Mouse (Mus musculus) G1E (cell line): Measurements from ENCODE around the gene Smpd3. TPM values are rescaled to one million over a fixed set of nuclear protein-coding genes. Genes with fewer than 3 reads are reported as not detected.
"Not testable (repeated sequence)": the region's sequence is repeated elsewhere in the genome, so short reads cannot be mapped to it uniquely, and the experiment has no call there.

ENCODE experiments used
- ATAC-seq: 2 replicates; pipeline ENCODE4 v1.8.0; 2016; ENCODE audit warnings: mild to moderate bottlenecking; ENCODE audit not compliant: insufficient number of reproducible peaks, poor library complexity, low FRiP score, severe bottlenecking; ENCODE audit errors: extremely low read depth
- DNase-seq: peaks from one replicate; pipeline ENCODE4 v3.0.0; 2012; ENCODE audit warnings: low spot score
- H3K27me3 ChIP-seq: 2 replicates; pipeline ENCODE4 v1.6.1; 2012; ENCODE audit warnings: mild to moderate bottlenecking, low read length, inconsistent platforms; ENCODE audit not compliant: insufficient read depth
- H3K36me3 ChIP-seq: replicated peaks from 2 replicates; pipeline ENCODE3; 2012; ENCODE audit warnings: mild to moderate bottlenecking, inconsistent platforms
- H3K4me1 ChIP-seq: 2 replicates; pipeline ENCODE4 v1.6.1; 2012; ENCODE audit warnings: low read depth, low read length, inconsistent platforms, mixed read lengths; ENCODE audit not compliant: insufficient read depth
- H3K4me3 ChIP-seq: 2 replicates; pipeline ENCODE4 v1.5.1; 2012; ENCODE audit warnings: low read depth, mild to moderate bottlenecking, inconsistent platforms, low read length, moderate library complexity, mixed read lengths
- H3K9me3 ChIP-seq: replicated peaks from 2 replicates; pipeline ENCODE4 v1.6.1; 2012; ENCODE audit warnings: inconsistent platforms
- CTCF ChIP-seq: IDR thresholded peaks from 2 replicates; pipeline ENCODE4 v1.5.1; 2012; ENCODE audit warnings: low read depth, low read length, inconsistent platforms, mixed read lengths
- GATA1 ChIP-seq: IDR thresholded peaks from 2 replicates; pipeline ENCODE4 v1.6.1; 2012; ENCODE audit warnings: borderline replicate concordance, low read length, inconsistent platforms, mixed read lengths
- GATA2 ChIP-seq: IDR thresholded peaks from 2 replicates; pipeline ENCODE4 v1.6.1; 2012; ENCODE audit warnings: low read depth, low read length, inconsistent platforms, borderline replicate concordance
- POLR2AphosphoS5 ChIP-seq: IDR thresholded peaks from 2 replicates; pipeline ENCODE4 v1.6.1; 2012; ENCODE audit warnings: low read depth, low read length, inconsistent platforms; ENCODE audit not compliant: insufficient replicate concordance
- TAL1 ChIP-seq: conservative IDR thresholded peaks from 2 replicates; pipeline ENCODE4 v1.6.1; 2012; ENCODE audit warnings: low read depth, low read length, inconsistent platforms, mixed read lengths
- polyA plus RNA-seq: library from polyadenylated mRNA; stranded (reverse); fragments of >175 nt; gene quantifications from 2 replicates; pipeline ENCODE4 v1.2.3, GENCODE M21; 2012
- total RNA-seq, 2 experiments: library from RNA; stranded (forward) in 1 of 2; stranded (reverse) in 1 of 2; fragments of 200-1000 nt in 1 of 2; fragments of >200 nt in 1 of 2; fragmentation: Nextera tagmentation in 1 of 2; gene quantifications; 2 replicates each; pipeline ENCODE4 v1.2.3; 2014 to 2017

The Smpd3 gene
- total and polyA plus RNA-seq, 3 experiments = not detected

- Histone ChIP-seq H3K4me1 (no peaks in the 10 kb centered on the region), H3K9me3 (no peaks in the 10 kb centered on the region), H3K27me3 (peaks cover 39% of the 10 kb centered on the region), H3K4me3 (no peak overlapping the region), H3K36me3 (no peaks in the 10 kb centered on the region)
- no peak for TF ChIP-seq GATA1
- TF ChIP-seq POLR2AphosphoS5 = no peak
- no peak for TF ChIP-seq GATA2
- no peak for TF ChIP-seq CTCF
- TF ChIP-seq TAL1 = no peak
- ATAC-seq (no peak), DNase-seq (no peak)
Measured at GRCm38 (mm10) chr8:106317091-106317490, 20.7 kb downstream of the Smpd3 start.

GRCm38 (mm10) chr8:106316506-106316905, 21.3 kb downstream of the Smpd3 start:
- no peaks in the 10 kb centered on the region for H3K4me1 ChIP-seq
- H3K36me3 ChIP-seq = no peaks in the 10 kb centered on the region
- no peak overlapping the region for H3K4me3 ChIP-seq
- H3K27me3 ChIP-seq = peaks cover 38% of the 10 kb centered on the region
- TF ChIP-seq POLR2AphosphoS5 (no peak), GATA2 (no peak), TAL1 (no peak), CTCF (no peak), GATA1 (no peak)
- DNase-seq (no peak), ATAC-seq (no peak)
- H3K9me3 ChIP-seq = no peaks in the 10 kb centered on the region

- Histone ChIP-seq H3K9me3 (no peaks in the 10 kb centered on the region), H3K36me3 (no peaks in the 10 kb centered on the region), H3K4me3 (no peak overlapping the region), H3K27me3 (peaks cover 36% of the 10 kb centered on the region), H3K4me1 (no peaks in the 10 kb centered on the region)
- ATAC-seq = no peak
- TF ChIP-seq GATA1 (no peak), GATA2 (no peak), POLR2AphosphoS5 (no peak), TAL1 (no peak)
- DNase-seq = no peak
Measured at GRCm38 (mm10) chr8:106315402-106316187, 22.2 kb downstream of the Smpd3 start.

DNA sequence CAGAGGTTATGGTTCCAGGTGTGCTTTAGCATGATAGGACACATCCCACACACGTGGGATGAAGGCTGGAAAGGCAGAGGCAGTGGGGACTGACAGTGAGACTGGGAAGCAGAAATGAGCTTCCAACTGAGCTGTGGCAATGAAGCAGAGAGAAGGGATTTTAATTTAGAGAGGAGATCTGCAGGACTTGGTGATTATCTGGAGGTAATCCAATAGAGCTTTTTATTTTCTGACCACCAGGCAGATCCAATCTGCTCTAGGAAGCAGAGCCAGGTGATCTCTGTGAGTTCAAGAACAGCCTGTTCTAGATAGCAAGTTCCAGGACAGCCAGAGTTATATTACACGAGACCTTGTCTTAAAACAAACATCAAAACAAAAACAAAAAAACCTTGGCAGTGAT, 24.0 kb downstream of the Smpd3 start:
- peaks cover 27% of the 10 kb centered on the region for H3K27me3 ChIP-seq
- no peak overlapping the region for H3K4me3 ChIP-seq
- TF ChIP-seq TAL1 (no peak), CTCF (no peak), POLR2AphosphoS5 (no peak), GATA2 (no peak), GATA1 (no peak)
- H3K36me3 ChIP-seq = no peaks in the 10 kb centered on the region
- H3K4me1 ChIP-seq = no peaks in the 10 kb centered on the region
- no peaks in the 10 kb centered on the region for H3K9me3 ChIP-seq
- ATAC-seq = no peak
- DNase-seq = no peak

DNA sequence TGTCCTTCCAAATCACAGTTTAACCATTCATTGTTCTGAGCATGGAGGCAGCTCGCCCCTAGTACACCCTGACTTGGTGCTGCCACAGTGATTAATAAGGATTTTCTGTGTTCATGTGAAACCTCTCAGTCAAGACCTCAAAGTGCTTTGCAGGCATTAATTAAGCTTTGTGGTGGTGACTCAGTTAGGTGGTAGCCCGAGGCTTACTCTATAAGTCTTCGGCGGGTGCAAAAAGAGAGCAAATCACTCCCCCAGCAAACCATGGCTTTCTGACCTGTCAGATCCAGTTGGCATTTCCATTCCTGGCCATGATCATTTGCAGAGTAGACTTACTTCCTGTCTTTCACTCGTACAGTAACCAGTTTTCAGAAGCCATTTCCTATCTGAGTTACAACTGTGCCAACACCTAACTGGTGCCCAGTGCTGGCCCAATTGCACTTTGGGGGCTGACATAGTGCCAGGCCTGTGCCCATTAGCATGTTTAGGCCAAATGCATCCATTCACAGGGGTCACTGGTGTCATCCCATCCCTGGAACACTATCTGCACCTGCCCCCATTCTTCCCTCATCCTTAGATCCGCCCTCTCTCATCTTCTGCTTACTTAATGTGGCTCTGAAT, 24.6 kb downstream of the Smpd3 start:
- no peak for ATAC-seq
- no peaks in the 10 kb centered on the region for H3K36me3 ChIP-seq
- DNase-seq = no peak
- H3K4me1 ChIP-seq = no peaks in the 10 kb centered on the region
- peaks cover 24% of the 10 kb centered on the region for H3K27me3 ChIP-seq
- no peaks in the 10 kb centered on the region for H3K9me3 ChIP-seq
- TF ChIP-seq GATA2 (no peak), POLR2AphosphoS5 (no peak), GATA1 (no peak), CTCF (no peak), TAL1 (no peak)
- no peak overlapping the region for H3K4me3 ChIP-seq

DNA sequence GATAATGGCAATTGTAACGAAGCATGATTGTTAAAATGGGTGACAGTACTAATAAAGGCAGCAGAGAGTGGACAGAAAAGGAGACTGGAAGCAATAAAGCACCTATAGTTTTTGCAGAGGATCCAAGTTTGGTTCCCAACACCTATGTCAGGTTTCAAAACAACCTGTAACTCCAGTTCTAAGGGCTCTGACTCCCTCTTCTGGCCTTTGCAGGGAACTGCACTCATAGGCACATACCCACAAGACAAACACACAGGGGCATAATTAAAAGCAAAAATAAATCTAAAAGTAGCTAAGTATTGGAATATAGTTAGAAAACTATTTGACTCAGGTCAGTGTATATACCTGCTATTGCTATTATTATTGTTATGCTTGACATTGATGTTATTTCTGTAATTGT, 25.8 kb downstream of the Smpd3 start:
- TF ChIP-seq GATA2 (no peak), TAL1 (no peak), CTCF (no peak), POLR2AphosphoS5 (no peak), GATA1 (no peak)
- Histone ChIP-seq H3K9me3 (no peaks in the 10 kb centered on the region), H3K27me3 (peaks cover 14% of the 10 kb centered on the region)

GRCm38 (mm10) chr8:106310026-106310652, 27.6 kb downstream of the Smpd3 start:
- Histone ChIP-seq H3K9me3 (no peaks in the 10 kb centered on the region), H3K4me1 (no peaks in the 10 kb centered on the region), H3K4me3 (no peak overlapping the region), H3K36me3 (no peaks in the 10 kb centered on the region), H3K27me3 (peaks cover 10% of the 10 kb centered on the region)
- ATAC-seq (no peak), DNase-seq (no peak)
- TF ChIP-seq CTCF (no peak), TAL1 (no peak), GATA2 (no peak), POLR2AphosphoS5 (no peak), GATA1 (no peak)

More for the DNA sequence above, 25.8 kb downstream of the Smpd3 start:
- Histone ChIP-seq H3K4me1 (no peaks in the 10 kb centered on the region), H3K36me3 (no peaks in the 10 kb centered on the region), H3K4me3 (no peak overlapping the region)
- DNase-seq = no peak
- no peak for ATAC-seq

- H3K9me3 ChIP-seq, H3K4me3 ChIP-seq, ATAC-seq, DNase-seq, H3K36me3 ChIP-seq, H3K4me1 ChIP-seq: not testable (repeated sequence)
- H3K27me3 ChIP-seq = peaks cover 16% of the 10 kb centered on the region
Measured at GRCm38 (mm10) chr8:106308082-106308786, 29.6 kb downstream of the Smpd3 start.
